Mouse (Mus musculus) urinary bladder, postnatal 36 days (tissue): ENCODE measurements at regions not wholly inside any gene's neighbourhood (a gene's known extent, or its start where the extent isn't known, plus 50 kb on each side); places are given as distances from the start of the nearest gene placed in this dataset.
"Not testable (repeated sequence)": the region's sequence is repeated elsewhere in the genome, so short reads cannot be mapped to it uniquely, and the experiment has no call there.

Experiments
- DNase-seq, 2 experiments: peaks; one replicate each; pipeline ENCODE4 v3.0.0; 2022; ENCODE audit warnings: low spot score in 2 of 2, mixed read lengths in 1 of 2

DNA sequence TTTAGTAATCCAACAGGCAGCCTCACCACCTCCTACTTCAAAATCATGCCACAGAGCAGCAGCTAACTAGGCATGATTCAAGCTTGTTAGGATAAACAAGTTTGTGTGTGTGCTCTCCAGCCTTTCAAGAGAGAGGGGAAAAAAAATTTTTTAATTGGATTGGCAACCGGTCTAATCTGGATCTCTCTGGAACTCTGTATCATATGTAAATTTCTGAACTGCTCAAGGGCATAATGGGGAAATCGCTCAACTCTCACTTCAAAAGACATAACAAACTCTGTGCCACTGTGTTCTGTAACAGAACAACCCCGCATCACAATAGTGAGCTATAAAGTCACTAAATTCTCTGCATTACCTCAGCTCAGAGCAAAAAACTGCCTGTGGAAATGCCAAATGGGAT is 147.9 kb upstream of the Krtap11-1 start:
- no peak for DNase-seq

DNA sequence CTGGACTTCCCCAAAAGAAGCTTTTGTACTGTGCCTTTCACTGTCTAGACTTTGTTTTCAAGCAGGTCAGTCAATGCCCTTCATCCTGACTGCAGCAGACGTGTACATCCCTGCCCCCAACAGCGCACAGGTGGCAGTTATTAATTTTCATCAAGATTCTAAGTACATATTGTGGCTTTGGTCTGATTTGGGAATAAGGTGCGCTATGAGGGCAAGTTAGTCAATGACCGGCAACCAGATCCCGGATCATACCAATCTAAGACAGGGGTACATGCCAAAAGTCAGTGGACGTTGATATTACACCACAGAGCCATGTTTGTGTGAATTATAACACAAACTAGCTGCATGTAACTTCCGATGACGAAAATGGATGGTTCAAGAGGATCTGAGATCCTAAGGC is 144.7 kb upstream of the Krtap11-1 start:
- not testable (repeated sequence) for DNase-seq

DNA sequence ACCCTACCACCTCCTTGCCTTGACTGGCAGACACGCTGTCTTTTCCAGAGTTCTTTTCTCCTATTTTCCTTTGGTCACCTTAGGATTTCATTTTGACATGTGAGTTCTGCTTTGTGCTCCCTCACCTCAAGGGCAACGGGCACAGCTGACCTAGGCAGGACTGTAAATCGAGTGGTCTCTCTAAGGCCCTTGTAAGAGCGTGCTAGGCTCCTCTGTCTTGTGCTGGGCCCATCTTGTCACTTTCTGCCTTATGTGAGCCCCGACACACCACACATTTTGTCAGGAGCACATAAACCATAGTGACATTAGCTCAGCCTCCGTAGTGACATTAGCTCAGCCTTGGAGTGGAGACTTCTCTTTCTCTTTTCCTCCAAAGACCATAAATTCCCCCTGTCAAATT is 133.3 kb upstream of the Krtap11-1 start:
- DNase-seq, result no peak

DNA sequence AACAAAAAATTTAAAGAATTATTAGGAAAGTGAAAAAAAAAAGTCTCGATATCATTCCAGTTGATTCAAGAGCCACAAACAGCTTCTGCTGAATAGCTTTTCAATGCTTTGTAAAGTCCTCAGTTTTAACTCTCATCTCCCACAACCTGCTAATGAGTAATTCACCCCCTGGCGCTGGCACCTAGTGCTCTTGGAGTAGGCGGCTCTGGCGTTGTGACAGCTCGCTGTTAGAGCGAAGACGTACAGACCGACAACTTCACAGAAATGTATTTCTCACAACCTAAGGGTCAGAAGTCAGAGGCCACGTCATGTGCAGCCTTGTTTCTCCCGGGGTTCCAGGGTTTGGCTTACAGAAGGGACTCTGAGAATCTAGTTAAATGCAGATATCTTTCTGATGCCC is 132.2 kb upstream of the Krtap11-1 start:
- no peak for DNase-seq

DNA sequence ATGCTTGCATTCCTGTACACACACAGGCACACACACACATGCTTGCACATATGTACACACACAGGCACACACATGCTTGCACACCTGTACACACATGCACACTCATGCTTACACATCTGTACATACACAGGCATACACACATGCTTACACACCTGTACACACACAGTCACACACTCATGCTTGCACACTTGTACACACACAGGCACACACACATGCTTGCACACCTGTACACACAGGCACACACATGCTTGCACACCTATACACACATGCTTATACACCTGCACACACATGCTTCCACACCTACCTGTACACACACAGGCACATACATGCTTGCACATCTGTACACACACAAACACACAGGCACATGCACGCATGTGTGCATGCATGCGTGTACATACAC is 131.4 kb upstream of the Krtap11-1 start:
- DNase-seq, result no peak

DNA sequence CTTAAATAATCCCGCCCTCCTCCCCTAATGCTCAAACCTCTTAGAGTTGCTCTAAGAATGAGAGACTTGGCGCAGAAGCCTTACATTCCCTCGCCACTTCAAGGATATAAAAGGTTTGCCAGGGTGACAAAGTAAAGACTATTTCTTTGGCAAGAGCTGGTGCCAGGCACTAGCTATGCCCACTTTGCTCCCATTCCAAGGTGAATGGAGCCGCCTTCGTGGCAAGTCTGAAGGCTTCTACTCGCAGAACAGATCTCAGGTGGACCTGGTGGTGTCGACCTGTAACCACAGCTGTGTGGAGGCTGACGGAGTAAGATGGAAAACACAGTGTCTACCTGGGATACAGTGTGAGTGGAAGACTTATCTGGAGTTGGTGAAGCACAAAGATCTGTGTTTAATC is 130.8 kb upstream of the Krtap11-1 start:
- DNase-seq, result no peak

DNA sequence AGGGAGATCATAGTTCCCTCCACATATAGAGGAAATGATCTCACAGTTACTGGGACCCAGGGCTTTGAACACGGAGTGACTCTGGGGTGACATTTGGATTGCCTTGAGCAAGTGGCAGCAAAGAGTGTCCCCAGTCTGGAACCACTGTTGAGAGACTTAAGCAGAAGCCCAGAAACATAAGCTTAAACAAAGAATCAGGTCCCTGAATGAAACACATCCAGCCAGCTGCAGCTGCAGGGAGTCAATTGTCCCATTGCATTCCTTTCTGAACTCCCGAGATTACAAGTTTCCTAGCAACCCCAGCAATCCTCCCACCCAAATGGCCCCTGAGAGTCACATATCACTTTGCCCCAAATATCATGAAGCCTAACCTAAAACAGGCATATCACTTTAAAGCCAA is 128.7 kb upstream of the Krtap11-1 start:
- DNase-seq, result no peak

DNA sequence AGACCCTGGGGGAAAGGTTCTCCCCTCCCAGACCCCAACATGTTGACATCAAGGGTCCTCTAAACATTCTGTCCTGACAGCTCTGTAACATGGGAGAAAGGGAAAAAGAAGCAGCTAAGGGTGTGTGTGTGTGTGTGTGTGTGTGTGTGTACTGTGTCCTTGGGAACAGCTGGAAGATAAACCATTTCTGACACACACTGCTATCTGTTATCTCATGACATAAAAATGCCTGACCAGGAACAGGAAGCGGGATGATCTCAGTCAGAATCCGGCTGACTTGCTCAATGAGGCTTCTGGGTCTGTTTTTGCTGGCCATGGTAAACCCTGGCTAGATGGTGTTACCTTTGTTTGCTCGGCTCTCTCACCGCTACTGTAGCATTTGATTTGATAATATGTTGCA is 124.8 kb upstream of the Krtap11-1 start:
- peak in 1 of 2 experiments; percentile 1 for DNase-seq

DNA sequence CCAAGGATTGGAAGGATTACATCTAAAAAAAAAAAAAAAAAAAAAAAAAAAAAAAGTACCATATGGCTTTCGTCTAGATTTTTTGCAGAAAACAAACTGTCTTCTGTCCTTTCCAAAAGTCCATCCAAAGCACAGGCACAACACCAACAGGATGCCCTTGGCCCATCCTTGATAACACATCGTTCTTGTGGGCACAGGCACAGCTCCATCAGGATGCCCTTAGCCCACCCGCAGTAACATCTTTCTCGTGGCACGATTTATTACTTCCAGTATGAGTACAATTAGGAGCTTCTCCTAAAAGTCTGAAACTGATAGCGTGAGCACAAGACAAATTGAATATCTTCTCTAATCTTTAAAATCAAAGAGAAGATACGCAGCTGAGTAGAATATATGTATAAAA is 124.4 kb upstream of the Krtap11-1 start:
- no peak for DNase-seq

DNA sequence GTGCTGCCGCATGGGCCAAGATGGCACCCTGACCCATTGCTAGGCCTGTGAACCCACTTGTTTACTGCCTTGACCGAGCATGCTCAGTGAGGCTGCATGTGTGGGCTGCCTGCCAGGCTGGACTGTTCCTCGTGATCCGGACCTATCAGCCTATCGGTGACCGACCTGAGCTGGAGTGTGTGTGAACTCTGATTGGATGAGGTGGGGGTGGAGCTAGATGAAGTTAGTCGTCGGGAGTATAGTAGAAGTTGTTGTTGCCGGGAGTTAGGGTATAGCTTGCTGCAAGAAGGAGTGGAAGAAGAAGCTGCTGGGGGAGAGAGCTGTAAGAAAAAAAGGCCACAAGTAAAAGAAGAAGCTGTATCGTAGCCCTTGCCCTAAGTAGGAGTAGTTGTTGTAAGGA is 122.3 kb upstream of the Krtap11-1 start:
- DNase-seq, result no peak

DNA sequence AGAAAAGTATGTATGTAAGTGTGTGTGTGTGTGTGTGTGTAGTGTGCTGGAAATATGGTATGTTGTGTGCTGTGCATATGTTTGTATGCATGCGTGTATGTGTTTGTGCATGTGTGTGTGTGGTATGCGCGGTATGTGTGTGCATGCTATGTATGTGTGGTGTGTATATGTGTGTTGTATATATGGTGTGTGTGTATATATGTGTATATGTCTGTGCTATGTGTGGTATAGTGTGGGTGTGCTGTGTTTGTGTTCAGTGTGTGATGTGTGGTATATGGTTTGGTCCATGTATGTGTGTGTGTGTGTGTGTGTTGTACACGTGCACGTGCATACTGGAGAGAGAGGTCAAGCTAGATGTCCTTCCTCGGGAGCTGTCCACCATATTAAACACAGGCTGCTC is 108.5 kb upstream of the Krtap11-1 start:
- DNase-seq, result no peak

DNA sequence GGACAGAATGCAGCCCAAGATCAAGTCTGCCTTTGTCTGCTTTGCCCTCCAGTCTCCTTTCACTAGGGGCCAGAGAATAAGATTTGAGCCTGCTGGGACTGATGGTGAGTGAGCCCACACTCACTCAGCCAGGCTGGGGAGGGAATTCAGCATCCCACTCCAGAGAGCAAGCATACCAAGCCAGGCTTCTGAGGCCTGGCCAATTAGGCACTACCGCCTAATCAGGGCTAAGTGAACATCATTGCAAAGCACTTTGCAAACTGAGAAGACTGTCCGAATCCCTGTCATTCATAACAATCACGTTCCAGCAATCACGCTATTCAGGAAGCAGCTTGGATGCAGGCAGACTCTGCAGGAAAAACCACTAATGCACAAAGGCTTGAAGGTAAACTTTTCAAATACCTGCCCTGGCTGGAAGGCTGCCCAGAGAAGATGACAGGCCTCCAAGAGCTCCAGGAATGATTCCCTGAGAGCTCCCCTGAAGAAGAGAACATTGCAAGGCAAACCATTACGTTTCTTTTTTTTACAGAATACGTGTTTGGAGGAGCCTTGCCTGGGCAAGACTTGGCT is 107.5 kb upstream of the Krtap11-1 start:
- no peak for DNase-seq

DNA sequence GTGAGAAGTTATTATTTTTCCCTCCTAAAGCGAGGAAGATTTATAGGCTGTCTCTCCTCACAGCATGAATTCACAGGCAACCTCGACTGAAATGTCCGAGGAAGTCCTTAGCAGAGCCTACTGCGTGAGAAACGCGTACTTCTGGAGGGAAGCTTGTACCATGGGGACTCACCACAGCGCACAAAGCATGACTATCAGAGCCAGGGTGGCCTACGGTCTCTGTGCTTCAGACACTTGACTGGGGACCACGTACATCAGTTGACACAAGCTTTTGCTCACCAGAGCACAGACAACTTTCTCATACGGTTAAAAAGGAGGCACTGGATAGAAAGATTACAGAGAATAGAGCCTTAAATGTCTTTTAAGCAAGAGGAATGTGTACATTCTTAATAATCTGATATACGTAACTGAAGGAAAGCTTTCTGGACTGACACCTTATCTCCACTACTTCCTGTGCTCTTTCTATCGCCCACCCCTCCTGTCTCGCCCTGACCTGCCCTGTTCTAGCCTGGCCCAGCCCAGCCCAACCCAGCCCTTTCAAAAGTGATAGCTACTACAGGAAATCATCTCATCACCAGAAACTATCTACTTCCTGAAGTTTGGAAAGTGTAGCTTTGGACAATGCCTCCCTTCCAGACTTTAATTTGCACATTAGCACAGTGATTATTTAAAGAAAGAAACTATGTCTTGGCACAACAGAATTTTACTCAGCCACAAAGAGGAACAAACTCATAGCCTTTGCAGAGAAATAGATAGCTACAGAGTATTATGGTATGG is 104.2 kb upstream of the Krtap11-1 start:
- DNase-seq, result no peak

DNA sequence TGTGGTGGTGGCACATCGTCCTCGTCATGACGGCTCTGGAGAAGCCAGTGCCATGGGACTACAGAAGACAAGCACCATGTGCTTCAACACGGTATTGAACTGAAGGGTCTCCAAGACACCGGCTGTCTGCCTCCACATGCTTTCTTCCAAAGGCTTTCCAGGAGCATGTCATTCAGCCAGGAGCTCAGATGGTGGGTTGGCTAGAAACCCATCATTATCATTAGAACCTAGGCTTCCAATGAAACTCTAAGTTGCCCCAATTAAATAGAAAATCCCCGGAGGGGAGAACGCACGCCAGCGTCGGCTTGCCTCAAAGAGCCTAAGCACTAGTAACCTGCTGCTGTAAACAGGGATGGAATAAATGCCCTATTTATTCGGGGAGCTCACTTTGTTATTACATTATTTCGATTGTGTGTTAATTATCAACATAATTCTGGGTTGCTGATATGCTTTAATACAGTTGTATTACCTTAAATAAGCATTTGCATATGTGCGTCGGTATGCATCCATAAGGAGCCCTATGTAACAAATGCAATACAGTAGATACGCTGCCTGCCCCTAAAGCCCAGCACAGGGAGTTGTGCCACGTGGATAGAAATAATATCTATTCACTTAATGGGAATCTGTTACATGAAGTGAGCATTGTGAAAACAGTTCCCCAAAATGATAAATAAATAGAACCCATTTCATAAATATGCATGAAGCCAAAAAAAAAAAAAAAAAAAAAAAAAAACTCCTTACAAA is 103.3 kb upstream of the Krtap11-1 start:
- no peak for DNase-seq

DNA sequence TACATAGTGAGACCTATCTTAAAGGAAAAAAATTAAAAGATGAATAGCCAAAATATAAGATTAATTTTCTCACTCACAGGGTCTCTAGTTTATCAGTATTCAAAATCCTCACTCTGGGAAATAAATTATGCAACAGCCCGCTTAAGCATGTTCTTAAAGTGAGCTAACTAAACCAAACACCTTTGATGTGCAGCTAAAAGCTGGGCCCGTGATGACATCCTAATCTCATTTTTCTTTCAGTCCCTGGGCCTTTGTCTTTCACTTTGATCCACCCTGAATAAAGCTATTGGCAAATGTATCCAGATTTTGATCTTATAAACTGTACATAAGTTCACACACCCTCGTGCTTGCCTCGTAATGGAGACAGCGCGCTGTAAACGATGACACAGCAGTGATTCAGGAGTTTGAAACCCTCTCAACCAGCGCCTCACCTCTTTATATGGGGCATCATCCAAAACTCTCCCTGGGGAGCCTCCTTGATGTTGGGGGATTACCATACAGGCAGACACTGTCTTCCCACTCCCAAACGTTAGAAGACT is 100.3 kb upstream of the Krtap11-1 start:
- DNase-seq, result no peak

DNA sequence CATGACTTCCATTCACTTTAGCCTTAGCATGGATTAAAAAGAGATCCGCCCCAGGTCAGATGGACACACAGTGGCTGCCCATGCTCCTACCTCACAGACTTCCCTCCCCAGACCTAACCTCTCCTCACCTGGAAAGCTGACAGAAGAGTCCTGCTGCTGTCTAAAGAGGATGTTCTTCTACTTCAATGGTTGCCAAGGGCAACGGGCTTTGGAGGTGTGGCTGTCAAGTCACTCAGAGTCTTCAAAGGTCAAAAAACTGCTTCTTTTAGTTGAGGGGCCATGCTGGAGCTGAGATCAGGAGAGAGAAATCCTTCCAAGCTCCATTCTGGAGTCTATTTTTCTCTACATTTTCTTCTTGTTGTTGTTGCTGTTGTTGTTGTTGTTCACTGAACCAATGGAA is 89.1 kb upstream of the Krtap11-1 start:
- DNase-seq, result no peak

DNA sequence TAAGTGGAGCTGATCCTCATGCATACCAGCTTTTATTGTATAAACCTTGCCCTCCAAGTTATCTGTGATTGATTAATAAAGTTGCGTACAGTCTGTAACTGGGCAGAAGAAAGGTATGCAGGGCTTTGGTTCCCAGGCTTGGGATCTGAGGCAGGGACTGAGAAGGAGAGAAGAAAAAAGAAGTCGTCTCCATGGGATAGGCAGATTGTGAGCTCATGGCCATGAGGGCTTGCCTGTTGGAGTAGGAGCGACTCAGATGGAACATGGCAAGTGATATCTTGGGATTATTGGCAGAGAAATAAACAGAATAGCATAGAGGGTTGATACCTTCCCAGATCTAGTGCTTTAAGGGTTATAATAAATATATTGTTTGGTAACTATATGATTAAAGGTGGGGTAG is 85.1 kb upstream of the Krtap11-1 start:
- DNase-seq, result no peak

DNA sequence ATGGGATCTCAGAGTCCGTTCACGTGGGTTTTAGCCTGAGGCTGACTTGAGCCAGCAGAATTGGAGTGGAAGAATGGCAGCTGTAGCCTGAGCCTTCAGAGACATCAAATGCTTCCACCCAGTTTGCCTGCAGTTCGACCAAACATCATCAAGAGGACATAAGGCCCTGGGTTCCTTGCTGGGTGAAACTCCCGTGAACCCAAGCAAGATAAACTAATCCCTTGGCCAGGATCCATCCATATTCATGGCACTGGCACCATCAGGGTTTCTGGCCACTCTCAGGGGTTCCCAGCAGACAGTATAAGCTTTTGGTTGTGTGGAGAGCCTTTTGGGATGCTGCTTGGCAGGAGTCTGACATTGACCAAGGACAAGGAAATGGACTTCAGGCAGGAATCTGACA is 77.7 kb upstream of the Krtap11-1 start:
- no peak for DNase-seq

DNA sequence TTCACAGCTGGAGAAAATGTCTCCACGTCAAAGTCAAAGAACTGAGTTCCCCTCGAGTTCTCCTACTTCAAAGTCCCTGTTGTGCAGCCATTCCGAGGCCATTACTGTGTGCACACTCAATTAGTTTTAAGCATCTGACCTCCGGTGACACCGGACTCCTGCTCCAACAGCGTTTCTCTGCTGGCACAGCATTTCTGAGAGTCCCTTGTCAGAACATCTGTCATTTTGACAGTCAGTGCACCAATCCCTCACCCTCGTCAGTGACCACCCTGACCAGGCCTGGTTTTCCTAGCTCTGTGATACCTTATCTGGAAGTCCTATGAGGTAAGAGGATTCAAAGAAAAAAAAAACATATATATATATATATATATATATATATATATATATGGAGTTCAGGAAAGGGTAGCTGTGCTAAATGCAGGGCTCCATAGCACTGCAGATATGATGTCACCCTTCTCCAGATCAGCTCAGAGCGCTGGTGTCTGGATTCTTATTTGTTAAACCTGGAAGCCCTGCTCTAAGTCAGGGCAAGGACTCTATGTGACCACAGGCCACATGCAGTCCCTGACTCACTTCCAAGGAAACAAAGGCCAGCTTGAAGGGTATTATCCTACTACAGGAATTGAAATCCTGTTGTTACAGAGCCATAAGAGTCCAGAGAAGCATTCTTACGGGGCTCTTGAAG is 63.1 kb upstream of the Krtap11-1 start:
- DNase-seq, result no peak

DNA sequence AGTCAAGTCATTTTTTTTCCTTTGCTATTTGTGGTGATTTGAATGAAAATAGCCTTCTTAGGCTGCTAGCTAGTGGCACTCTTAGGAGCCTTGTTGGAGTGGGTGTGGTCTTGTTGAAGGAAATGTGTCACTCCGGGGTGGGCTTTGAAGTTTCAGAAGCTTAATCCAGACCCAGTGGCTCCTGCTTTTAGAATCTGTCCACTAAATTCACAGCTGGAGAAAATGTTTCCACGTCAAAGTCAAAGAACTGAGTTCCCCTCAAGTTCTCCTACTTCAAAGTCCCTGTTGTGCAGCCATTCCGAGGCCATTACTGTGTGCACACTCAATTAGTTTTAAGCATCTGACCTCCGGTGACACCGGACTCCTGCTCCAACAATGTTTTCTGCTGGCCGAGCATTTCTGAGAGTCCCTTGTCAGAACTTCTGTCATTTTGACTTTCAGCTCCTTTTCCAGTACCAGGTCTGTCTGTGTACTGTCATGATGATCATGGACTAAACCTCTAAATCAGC is 61.2 kb upstream of the Krtap11-1 start:
- no peak for DNase-seq

DNA sequence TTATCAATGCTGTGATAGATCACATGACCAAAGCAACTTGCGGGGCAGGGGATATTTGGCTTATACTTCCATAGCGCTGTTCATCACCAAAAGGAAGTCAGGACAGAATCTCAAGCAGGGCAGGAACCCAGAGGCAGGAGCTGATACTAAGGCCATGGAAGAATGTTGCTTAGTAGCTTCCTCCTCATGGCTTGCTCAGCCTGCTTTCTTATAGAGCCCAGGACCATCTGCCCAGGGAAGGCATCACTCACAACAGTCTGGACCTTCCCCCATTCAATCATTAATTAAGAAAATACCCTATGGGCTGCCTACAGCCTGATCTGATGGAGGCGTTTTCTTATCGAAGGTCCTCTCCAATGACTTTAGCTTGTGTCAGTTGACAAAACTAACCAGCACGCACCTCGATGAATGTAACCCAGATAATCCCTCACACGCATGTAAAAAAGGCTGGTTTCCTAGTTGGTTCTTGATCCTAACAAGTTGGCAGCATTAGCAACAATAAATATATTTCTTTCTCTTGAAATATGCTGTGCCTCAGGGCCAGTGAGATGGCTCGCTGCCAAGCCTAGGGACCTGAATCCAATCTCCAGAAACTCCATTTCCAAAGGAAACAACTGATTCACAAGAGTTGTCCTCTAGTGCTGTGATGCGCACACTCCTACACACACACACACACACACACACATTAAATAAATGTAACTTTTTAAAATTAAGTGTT is 60.6 kb upstream of the Krtap11-1 start:
- no peak for DNase-seq
